Mouse (Mus musculus): ENCODE data around the gene Srp9. TPM values are rescaled to one million over a fixed set of nuclear protein-coding genes. Genes with fewer than 3 reads are reported as not detected.
A peak's percentile ranks its signal among the peaks of the same experiment; 100 is the strongest.

Srp9 gene
- polyA plus RNA-seq, 1 experiment from 2014 or later: 122 TPM

GRCm38 (mm10) chr1:182124924-182125368 is 409 bp downstream of the Srp9 start:
- Histone ChIP-seq H3K36me3 (ENCODE audit: control insufficient read depth, insufficient read depth, low read length) (peaks cover 6% of the 10 kb centered on the region), H3K9ac (ENCODE audit: low read depth, low read length) (peak overlapping the region; percentile 80), H3K4me2 (peak overlapping the region; percentile 86), H3K4me3 (ENCODE audit: low read depth, low read length) (peak overlapping the region; percentile 73), H3K27me3 (ENCODE audit: control insufficient read depth, insufficient read depth, low read length) (no peaks in the 10 kb centered on the region), H3K4me1 (ENCODE audit: control insufficient read depth, insufficient read depth, low read length) (peaks cover 5% of the 10 kb centered on the region), H3K9me3 (replicated peaks; ENCODE audit: control insufficient read depth, low read length) (no peaks in the 10 kb centered on the region), H3K27ac (ENCODE audit: low read depth, low read length) (peak overlapping the region; percentile 65)
- under 1% methylated on average over 26 of the region's 33 CpGs for WGBS (ENCODE audit: insufficient replicate concordance)
- ATAC-seq (replicated peaks; ENCODE audit: insufficient number of reproducible peaks, low FRiP score, low TSS enrichment): peak; percentile 96

- Histone ChIP-seq H3K27ac (ENCODE audit: low read depth, low read length) (no peak overlapping the region), H3K4me2 (no peak overlapping the region), H3K4me1 (ENCODE audit: control insufficient read depth, insufficient read depth, low read length) (peaks cover 2% of the 10 kb centered on the region), H3K4me3 (ENCODE audit: low read depth, low read length) (no peak overlapping the region), H3K36me3 (ENCODE audit: control insufficient read depth, insufficient read depth, low read length) (peaks cover 6% of the 10 kb centered on the region), H3K9ac (ENCODE audit: low read depth, low read length) (no peak overlapping the region), H3K9me3 (replicated peaks; ENCODE audit: control insufficient read depth, low read length) (no peaks in the 10 kb centered on the region), H3K27me3 (ENCODE audit: control insufficient read depth, insufficient read depth, low read length) (no peaks in the 10 kb centered on the region)
- ATAC-seq (replicated peaks; ENCODE audit: insufficient number of reproducible peaks, low FRiP score, low TSS enrichment): no peak
- 54% methylated on average over 2 of the region's 2 CpGs for WGBS (ENCODE audit: insufficient replicate concordance)
These were observed 6.3 kb downstream of the Srp9 start for GRCm38 (mm10) chr1:182130830-182131229.

- 0 out of 2 replicates have a peak overlapping the region, but pooled peaks have one; percentile 5 for H3K4me3 ChIP-seq (ENCODE audit: low read depth, low read length)
- H3K9me3 ChIP-seq (replicated peaks; ENCODE audit: control insufficient read depth, low read length): no peaks in the 10 kb centered on the region
- H3K27me3 ChIP-seq (ENCODE audit: control insufficient read depth, insufficient read depth, low read length): no peaks in the 10 kb centered on the region
- no peaks in the 10 kb centered on the region for H3K36me3 ChIP-seq (ENCODE audit: control insufficient read depth, insufficient read depth, low read length)
- H3K27ac ChIP-seq (ENCODE audit: low read depth, low read length): no peak overlapping the region
- no peak for ATAC-seq (replicated peaks; ENCODE audit: insufficient number of reproducible peaks, low FRiP score, low TSS enrichment)
- peaks cover 3% of the 10 kb centered on the region; the same call in 1 of the 2 replicates for H3K4me1 ChIP-seq (ENCODE audit: control insufficient read depth, insufficient read depth, low read length)
- peak overlapping the region; percentile 35; the same call in 1 of the 2 replicates for H3K9ac ChIP-seq (ENCODE audit: low read depth, low read length)
- peak overlapping the region; percentile 34 for H3K4me2 ChIP-seq
- WGBS (ENCODE audit: insufficient replicate concordance): 55% methylated on average over 26 of the region's 28 CpGs
These were observed 12.9 kb downstream of the Srp9 start for GRCm38 (mm10) chr1:182137204-182138125.

- WGBS (ENCODE audit: insufficient replicate concordance): 69% methylated on average over 8 of the region's 8 CpGs
- Histone ChIP-seq H3K4me3 (ENCODE audit: low read depth, low read length) (no peak overlapping the region), H3K9ac (ENCODE audit: low read depth, low read length) (no peak overlapping the region)
These were observed 13.6 kb downstream of the Srp9 start for GRCm38 (mm10) chr1:182138172-182138571.

DNA sequence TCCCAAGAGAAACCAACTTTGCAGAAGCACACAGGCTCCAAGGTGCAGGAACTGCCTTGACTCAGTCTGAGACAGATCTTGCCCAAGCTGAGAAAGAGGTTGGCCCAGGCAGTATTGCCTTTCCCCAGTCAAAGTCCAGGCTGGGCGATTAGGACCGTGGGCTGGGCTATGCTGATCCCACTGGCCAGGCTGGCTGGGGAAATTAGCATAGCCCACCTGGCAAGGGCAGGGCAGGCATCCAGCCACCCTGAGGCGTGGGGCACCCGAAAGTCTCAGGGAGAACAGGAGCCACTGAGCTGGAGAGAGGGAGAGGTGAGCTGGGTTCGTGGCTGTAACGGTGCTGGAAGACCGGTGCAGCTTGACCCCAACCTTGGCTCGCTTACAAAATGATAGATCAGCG is 15.4 kb downstream of the Srp9 start:
- ATAC-seq (replicated peaks; ENCODE audit: insufficient number of reproducible peaks, low FRiP score, low TSS enrichment): no peak
- Histone ChIP-seq H3K9ac (ENCODE audit: low read depth, low read length) (no peak overlapping the region), H3K4me1 (ENCODE audit: control insufficient read depth, insufficient read depth, low read length) (peaks cover 3% of the 10 kb centered on the region; the same call in 1 of the 2 replicates), H3K36me3 (ENCODE audit: control insufficient read depth, insufficient read depth, low read length) (no peaks in the 10 kb centered on the region), H3K27me3 (ENCODE audit: control insufficient read depth, insufficient read depth, low read length) (no peaks in the 10 kb centered on the region), H3K4me2 (0 out of 2 replicates have a peak overlapping the region, but pooled peaks have one; percentile 15), H3K4me3 (ENCODE audit: low read depth, low read length) (no peak overlapping the region), H3K27ac (ENCODE audit: low read depth, low read length) (no peak overlapping the region), H3K9me3 (replicated peaks; ENCODE audit: control insufficient read depth, low read length) (no peaks in the 10 kb centered on the region)
- 24% methylated on average over 9 of the region's 9 CpGs for WGBS (ENCODE audit: insufficient replicate concordance)

More at GRCm38 (mm10) chr1:182138172-182138571, 13.6 kb downstream of the Srp9 start:
- H3K27me3 ChIP-seq (ENCODE audit: control insufficient read depth, insufficient read depth, low read length): no peaks in the 10 kb centered on the region
- no peaks in the 10 kb centered on the region for H3K9me3 ChIP-seq (replicated peaks; ENCODE audit: control insufficient read depth, low read length)
- H3K4me1 ChIP-seq (ENCODE audit: control insufficient read depth, insufficient read depth, low read length): peaks cover 3% of the 10 kb centered on the region; the same call in 1 of the 2 replicates
- H3K4me2 ChIP-seq: no peak overlapping the region
- no peak for ATAC-seq (replicated peaks; ENCODE audit: insufficient number of reproducible peaks, low FRiP score, low TSS enrichment)
- no peak overlapping the region for H3K27ac ChIP-seq (ENCODE audit: low read depth, low read length)
- no peaks in the 10 kb centered on the region for H3K36me3 ChIP-seq (ENCODE audit: control insufficient read depth, insufficient read depth, low read length)

- Histone ChIP-seq H3K9me3 (replicated peaks; ENCODE audit: control insufficient read depth, low read length) (no peaks in the 10 kb centered on the region), H3K27ac (ENCODE audit: low read depth, low read length) (no peak overlapping the region), H3K27me3 (ENCODE audit: control insufficient read depth, insufficient read depth, low read length) (no peaks in the 10 kb centered on the region), H3K36me3 (ENCODE audit: control insufficient read depth, insufficient read depth, low read length) (no peaks in the 10 kb centered on the region), H3K4me3 (ENCODE audit: low read depth, low read length) (no peak overlapping the region), H3K4me2 (0 out of 2 replicates have a peak overlapping the region, but pooled peaks have one; percentile 15), H3K4me1 (ENCODE audit: control insufficient read depth, insufficient read depth, low read length) (peaks cover 3% of the 10 kb centered on the region; the same call in 1 of the 2 replicates), H3K9ac (ENCODE audit: low read depth, low read length) (no peak overlapping the region)
- 4% methylated on average over 6 of the region's 6 CpGs for WGBS (ENCODE audit: insufficient replicate concordance)
- no peak for ATAC-seq (replicated peaks; ENCODE audit: insufficient number of reproducible peaks, low FRiP score, low TSS enrichment)
These were observed 15.8 kb downstream of the Srp9 start for GRCm38 (mm10) chr1:182140370-182140769.

DNA sequence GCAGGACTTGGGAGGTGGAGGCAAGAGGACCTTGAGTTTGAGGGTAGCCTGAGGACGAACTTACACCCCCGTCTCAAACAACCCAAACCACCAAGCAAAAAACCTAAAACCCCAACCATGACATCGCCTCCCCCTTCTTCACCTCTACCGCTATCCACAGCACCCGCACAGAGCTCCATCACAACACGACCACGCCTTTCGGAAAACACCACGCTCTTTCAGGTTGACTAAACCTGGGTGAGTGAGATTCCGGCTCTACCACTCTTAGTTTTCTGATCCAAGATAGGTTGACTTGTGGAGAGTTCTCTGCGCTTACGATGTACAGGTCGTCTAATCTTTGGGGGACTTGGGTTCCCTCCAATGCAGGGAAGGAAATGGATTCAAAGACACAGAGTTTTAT is 18.2 kb downstream of the Srp9 start:
- H3K36me3 ChIP-seq (ENCODE audit: control insufficient read depth, insufficient read depth, low read length): no peaks in the 10 kb centered on the region
- H3K9me3 ChIP-seq (replicated peaks; ENCODE audit: control insufficient read depth, low read length): no peaks in the 10 kb centered on the region
- no peaks in the 10 kb centered on the region for H3K27me3 ChIP-seq (ENCODE audit: control insufficient read depth, insufficient read depth, low read length)
- H3K4me3 ChIP-seq (ENCODE audit: low read depth, low read length): no peak overlapping the region
- no peak overlapping the region for H3K4me2 ChIP-seq
- peaks cover 3% of the 10 kb centered on the region; the same call in 1 of the 2 replicates for H3K4me1 ChIP-seq (ENCODE audit: control insufficient read depth, insufficient read depth, low read length)
- 93% methylated on average over 13 of the region's 13 CpGs for WGBS (ENCODE audit: insufficient replicate concordance)
- no peak overlapping the region for H3K9ac ChIP-seq (ENCODE audit: low read depth, low read length)
- ATAC-seq (replicated peaks; ENCODE audit: insufficient number of reproducible peaks, low FRiP score, low TSS enrichment): no peak
- H3K27ac ChIP-seq (ENCODE audit: low read depth, low read length): no peak overlapping the region

GRCm38 (mm10) chr1:182143288-182143687 is 18.8 kb downstream of the Srp9 start:
- no peaks in the 10 kb centered on the region for H3K9me3 ChIP-seq (replicated peaks; ENCODE audit: control insufficient read depth, low read length)
- H3K4me1 ChIP-seq (ENCODE audit: control insufficient read depth, insufficient read depth, low read length): peaks cover 3% of the 10 kb centered on the region
- WGBS (ENCODE audit: insufficient replicate concordance): 73% methylated on average over 8 of the region's 8 CpGs
- no peaks in the 10 kb centered on the region for H3K36me3 ChIP-seq (ENCODE audit: control insufficient read depth, insufficient read depth, low read length)
- ATAC-seq (replicated peaks; ENCODE audit: insufficient number of reproducible peaks, low FRiP score, low TSS enrichment): no peak
- no peak overlapping the region for H3K27ac ChIP-seq (ENCODE audit: low read depth, low read length)
- H3K9ac ChIP-seq (ENCODE audit: low read depth, low read length): no peak overlapping the region
- no peak overlapping the region for H3K4me2 ChIP-seq
- no peaks in the 10 kb centered on the region for H3K27me3 ChIP-seq (ENCODE audit: control insufficient read depth, insufficient read depth, low read length)
- no peak overlapping the region for H3K4me3 ChIP-seq (ENCODE audit: low read depth, low read length)

Measured in heart, embryonic 11.5 days (tissue).